Mouse (Mus musculus): Measurements from ENCODE around the gene Sub1. TPM values are rescaled to one million over a fixed set of nuclear protein-coding genes. Genes with fewer than 3 reads are reported as not detected.
A peak's percentile ranks its signal among the peaks of the same experiment; 100 is the strongest.

The Sub1 gene
- polyA plus RNA-seq, 1 experiment, result 0.25 TPM

DNA sequence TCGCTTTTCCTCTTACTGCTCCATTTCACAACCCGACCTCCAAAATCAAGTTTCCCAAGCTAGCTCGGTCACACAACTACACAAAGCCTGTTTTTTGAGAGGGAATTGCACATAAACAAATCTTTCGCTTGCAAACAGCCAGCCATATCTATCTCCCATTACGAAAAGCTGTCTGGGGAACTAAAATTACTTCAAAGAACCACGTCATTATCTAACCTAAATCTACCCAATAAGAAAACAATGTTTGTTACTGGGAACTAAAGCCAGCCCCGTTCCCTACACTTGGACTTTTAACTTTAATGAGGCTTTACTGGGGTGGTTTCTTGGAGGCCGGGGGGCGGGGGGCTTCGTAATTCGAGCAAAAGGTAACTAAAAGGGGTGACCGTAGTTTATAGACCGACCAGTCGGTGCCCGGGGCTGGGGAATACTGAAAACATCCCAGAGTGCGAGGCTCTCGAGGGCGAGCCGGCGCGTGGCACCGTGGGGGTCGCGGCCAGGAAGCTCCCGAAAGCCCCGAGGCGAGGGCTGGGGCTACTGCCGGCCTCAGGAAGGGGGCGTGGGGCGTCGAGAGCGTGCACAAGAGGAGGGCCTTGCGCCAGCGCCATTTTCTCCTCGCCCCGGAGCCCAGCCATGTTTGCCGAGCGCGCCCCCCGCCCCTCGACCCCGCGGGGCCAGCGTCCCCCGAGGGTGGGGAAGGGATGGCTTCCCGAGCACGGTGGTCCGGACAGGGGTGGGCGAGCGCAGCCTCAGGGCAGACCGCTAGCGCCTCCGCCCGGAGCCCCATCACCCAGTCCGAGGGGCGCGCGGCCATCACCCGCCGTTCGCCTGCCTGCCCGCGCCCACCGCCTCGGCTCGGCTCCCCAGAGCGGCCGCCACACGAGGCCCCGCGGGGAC, 1.6 kb downstream of the Sub1 start:
- Histone ChIP-seq H3K4me1 (ENCODE audit: control insufficient read depth, insufficient read depth, insufficient read length, low read length) (no peaks in the 10 kb centered on the region; the same call in 1 of the 2 replicates), H3K4me3 (ENCODE audit: low read depth, low read length) (peak overlapping the region; percentile 97), H3K27me3 (ENCODE audit: control insufficient read depth, insufficient read depth, low read length) (no peaks in the 10 kb centered on the region), H3K27ac (ENCODE audit: insufficient read depth, low read depth, low read length) (peak overlapping the region; percentile 71), H3K36me3 (ENCODE audit: control insufficient read depth, insufficient read depth, low read length) (peaks cover 13% of the 10 kb centered on the region)
- TF ChIP-seq POLR2A (IDR thresholded peaks at IDR 0.05; ENCODE audit: low read depth, low read length) (no peak), CTCF (IDR thresholded peaks at IDR 0.05; ENCODE audit: extremely low read depth, insufficient read length, insufficient replicate concordance, low read depth, low read length) (no peak)
- WGBS, result 1% methylated on average over 71 of the region's 71 CpGs

- WGBS, result 77% methylated on average over 2 of the region's 2 CpGs
- H3K27me3 ChIP-seq (ENCODE audit: control insufficient read depth, insufficient read depth, low read length), result no peaks in the 10 kb centered on the region
- no peak overlapping the region for H3K4me3 ChIP-seq (ENCODE audit: low read depth, low read length)
- TF ChIP-seq POLR2A (IDR thresholded peaks at IDR 0.05; ENCODE audit: low read depth, low read length) (no peak), CTCF (IDR thresholded peaks at IDR 0.05; ENCODE audit: extremely low read depth, insufficient read length, insufficient replicate concordance, low read depth, low read length) (no peak)
- H3K4me1 ChIP-seq (ENCODE audit: control insufficient read depth, insufficient read depth, insufficient read length, low read length), result no peaks in the 10 kb centered on the region; the same call in 1 of the 2 replicates
- peaks cover 23% of the 10 kb centered on the region for H3K36me3 ChIP-seq (ENCODE audit: control insufficient read depth, insufficient read depth, low read length)
- H3K27ac ChIP-seq (ENCODE audit: insufficient read depth, low read depth, low read length), result no peak overlapping the region
These were observed 2.8 kb downstream of the Sub1 start for GRCm38 (mm10) chr15:11994006-11994405.

- WGBS, result 71% methylated on average over 3 of the region's 3 CpGs
- peaks cover 38% of the 10 kb centered on the region for H3K36me3 ChIP-seq (ENCODE audit: control insufficient read depth, insufficient read depth, low read length)
These were observed 5.2 kb downstream of the Sub1 start for GRCm38 (mm10) chr15:11991552-11992113.

GRCm38 (mm10) chr15:11988580-11988979, 8.2 kb downstream of the Sub1 start:
- TF ChIP-seq POLR2A (IDR thresholded peaks at IDR 0.05; ENCODE audit: low read depth, low read length) (no peak), CTCF (IDR thresholded peaks at IDR 0.05; ENCODE audit: extremely low read depth, insufficient read length, insufficient replicate concordance, low read depth, low read length) (no peak)
- Histone ChIP-seq H3K4me1 (ENCODE audit: control insufficient read depth, insufficient read depth, insufficient read length, low read length) (no peaks in the 10 kb centered on the region; the same call in 1 of the 2 replicates), H3K27ac (ENCODE audit: insufficient read depth, low read depth, low read length) (no peak overlapping the region), H3K27me3 (ENCODE audit: control insufficient read depth, insufficient read depth, low read length) (no peaks in the 10 kb centered on the region), H3K4me3 (ENCODE audit: low read depth, low read length) (no peak overlapping the region), H3K36me3 (ENCODE audit: control insufficient read depth, insufficient read depth, low read length) (peaks cover 55% of the 10 kb centered on the region)
- 85% methylated on average over 4 of the region's 4 CpGs for WGBS

More at GRCm38 (mm10) chr15:11991552-11992113, 5.2 kb downstream of the Sub1 start:
- Histone ChIP-seq H3K4me3 (ENCODE audit: low read depth, low read length) (no peak overlapping the region), H3K27me3 (ENCODE audit: control insufficient read depth, insufficient read depth, low read length) (no peaks in the 10 kb centered on the region), H3K27ac (ENCODE audit: insufficient read depth, low read depth, low read length) (no peak overlapping the region), H3K4me1 (ENCODE audit: control insufficient read depth, insufficient read depth, insufficient read length, low read length) (no peaks in the 10 kb centered on the region; the same call in none of the 2 replicates)
- no peak for TF ChIP-seq POLR2A (IDR thresholded peaks at IDR 0.05; ENCODE audit: low read depth, low read length)
- no peak for TF ChIP-seq CTCF (IDR thresholded peaks at IDR 0.05; ENCODE audit: extremely low read depth, insufficient read length, insufficient replicate concordance, low read depth, low read length)

DNA sequence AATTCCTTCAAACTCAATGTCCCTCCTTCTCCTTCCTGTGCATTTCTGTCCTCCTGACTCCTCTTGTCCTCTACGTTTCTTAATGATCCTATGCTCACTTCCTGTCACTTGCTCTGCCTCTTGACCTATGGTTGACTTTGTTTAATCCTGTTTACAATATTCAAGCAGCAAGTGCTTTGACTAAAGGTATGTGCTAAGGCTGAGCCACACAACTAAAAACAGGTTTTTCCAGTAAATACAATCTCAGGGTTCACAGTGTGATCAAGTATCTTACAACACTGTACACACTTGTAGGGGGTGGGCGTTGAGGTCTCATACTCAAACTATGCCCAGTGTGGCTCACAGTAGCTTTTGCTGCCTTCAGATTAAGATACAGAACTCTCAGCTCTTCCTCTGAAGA, 8.9 kb downstream of the Sub1 start:
- Histone ChIP-seq H3K36me3 (ENCODE audit: control insufficient read depth, insufficient read depth, low read length) (peaks cover 56% of the 10 kb centered on the region), H3K4me3 (ENCODE audit: low read depth, low read length) (no peak overlapping the region), H3K27me3 (ENCODE audit: control insufficient read depth, insufficient read depth, low read length) (no peaks in the 10 kb centered on the region), H3K4me1 (ENCODE audit: control insufficient read depth, insufficient read depth, insufficient read length, low read length) (no peaks in the 10 kb centered on the region; the same call in 1 of the 2 replicates), H3K27ac (ENCODE audit: insufficient read depth, low read depth, low read length) (no peak overlapping the region)
- WGBS, result 43% methylated on average over 2 of the region's 2 CpGs
- TF ChIP-seq POLR2A (IDR thresholded peaks at IDR 0.05; ENCODE audit: low read depth, low read length) (no peak), CTCF (IDR thresholded peaks at IDR 0.05; ENCODE audit: extremely low read depth, insufficient read length, insufficient replicate concordance, low read depth, low read length) (no peak)

GRCm38 (mm10) chr15:11981985-11982384, 14.8 kb downstream of the Sub1 start:
- TF ChIP-seq CTCF (IDR thresholded peaks at IDR 0.05; ENCODE audit: extremely low read depth, insufficient read length, insufficient replicate concordance, low read depth, low read length) (no peak), POLR2A (IDR thresholded peaks at IDR 0.05; ENCODE audit: low read depth, low read length) (no peak)
- WGBS, result 92% methylated on average over 2 of the region's 2 CpGs
- no peaks in the 10 kb centered on the region for H3K4me1 ChIP-seq (ENCODE audit: control insufficient read depth, insufficient read depth, insufficient read length, low read length)
- H3K27ac ChIP-seq (ENCODE audit: insufficient read depth, low read depth, low read length), result no peak overlapping the region
- H3K4me3 ChIP-seq (ENCODE audit: low read depth, low read length), result no peak overlapping the region
- no peaks in the 10 kb centered on the region for H3K27me3 ChIP-seq (ENCODE audit: control insufficient read depth, insufficient read depth, low read length)
- H3K36me3 ChIP-seq (ENCODE audit: control insufficient read depth, insufficient read depth, low read length), result peaks cover 39% of the 10 kb centered on the region

DNA sequence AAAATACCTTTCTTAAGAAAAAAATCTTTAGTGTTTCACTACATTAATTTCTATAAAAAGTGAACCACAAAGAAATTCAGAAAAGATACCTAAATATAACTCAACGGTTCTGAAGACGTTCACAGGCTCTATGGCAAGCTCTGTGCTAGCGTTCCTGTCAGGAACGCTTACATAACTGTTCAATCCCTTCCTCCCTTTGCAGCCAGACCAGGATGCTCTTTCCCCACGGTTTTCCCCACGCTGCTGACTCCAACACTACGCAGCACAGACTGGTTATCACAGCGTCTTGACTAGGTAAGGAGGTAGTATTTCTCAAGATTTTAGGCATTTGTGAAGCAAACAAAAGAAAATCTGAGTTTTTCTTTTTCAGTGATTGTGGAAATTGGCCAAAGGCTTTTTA, 15.3 kb downstream of the Sub1 start:
- WGBS, result 85% methylated on average over 8 of the region's 8 CpGs
- Histone ChIP-seq H3K36me3 (ENCODE audit: control insufficient read depth, insufficient read depth, low read length) (peaks cover 36% of the 10 kb centered on the region), H3K4me1 (ENCODE audit: control insufficient read depth, insufficient read depth, insufficient read length, low read length) (no peaks in the 10 kb centered on the region), H3K27me3 (ENCODE audit: control insufficient read depth, insufficient read depth, low read length) (no peaks in the 10 kb centered on the region), H3K27ac (ENCODE audit: insufficient read depth, low read depth, low read length) (no peak overlapping the region), H3K4me3 (ENCODE audit: low read depth, low read length) (no peak overlapping the region)
- no peak for TF ChIP-seq POLR2A (IDR thresholded peaks at IDR 0.05; ENCODE audit: low read depth, low read length)
- TF ChIP-seq CTCF (IDR thresholded peaks at IDR 0.05; ENCODE audit: extremely low read depth, insufficient read length, insufficient replicate concordance, low read depth, low read length), result no peak
